Mouse (Mus musculus) ovary, postnatal 36 days (tissue): ENCODE measurements at regions not wholly inside any gene's neighbourhood (a gene's known extent, or its start where the extent isn't known, plus 50 kb on each side); places are given as distances from the start of the nearest gene placed in this dataset.
"Not testable (repeated sequence)": the region's sequence is repeated elsewhere in the genome, so short reads cannot be mapped to it uniquely, and the experiment has no call there.

Experiments
- DNase-seq: peaks from one replicate; pipeline ENCODE4 v3.0.0; 2022; ENCODE audit warnings: low spot score, mixed read lengths

GRCm38 (mm10) chr10:62055408-62055807 lies 76.5 kb upstream of the Col13a1 start:
- peak; percentile 35 for DNase-seq

DNA sequence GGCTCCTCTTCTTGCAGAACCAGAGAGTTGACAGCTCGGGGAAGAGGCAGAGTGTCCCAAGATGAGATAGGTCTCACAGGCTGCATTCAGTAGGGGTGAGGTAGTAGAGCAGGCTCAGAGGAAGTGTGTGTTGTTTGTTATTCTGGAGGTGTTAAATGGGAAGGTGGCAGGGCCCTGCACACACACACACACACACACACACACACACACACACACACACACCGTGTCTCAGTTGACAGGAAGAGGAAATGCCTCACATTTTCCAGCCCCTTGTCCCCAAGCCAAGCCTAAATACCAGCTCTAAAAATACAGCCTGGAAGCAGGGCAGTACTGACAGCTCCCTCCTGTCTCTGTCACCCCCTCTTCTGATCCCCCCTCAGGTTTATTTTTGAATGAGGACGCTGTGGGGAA lies 70.9 kb upstream of the Col13a1 start:
- no peak for DNase-seq

DNA sequence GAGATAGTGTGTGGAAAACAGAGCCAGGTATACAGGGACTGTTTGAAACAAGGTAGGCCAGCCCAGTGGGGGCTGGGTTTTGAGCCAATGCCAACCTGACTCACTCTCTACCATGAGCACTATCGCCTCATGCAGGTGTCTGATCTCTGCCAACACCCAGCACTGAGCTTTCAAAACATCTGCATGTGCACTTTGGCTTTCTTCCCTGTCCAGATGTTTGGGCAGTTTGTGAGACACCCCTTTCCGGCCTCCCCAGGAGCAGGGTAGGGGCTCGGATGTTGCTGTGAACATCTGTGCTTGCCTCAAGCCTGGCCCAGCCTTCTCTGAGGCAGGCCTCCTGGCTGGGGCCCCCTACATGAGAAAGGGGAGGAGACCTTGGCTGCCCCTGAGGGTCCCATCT lies 65.5 kb upstream of the Col13a1 start:
- DNase-seq: no peak

DNA sequence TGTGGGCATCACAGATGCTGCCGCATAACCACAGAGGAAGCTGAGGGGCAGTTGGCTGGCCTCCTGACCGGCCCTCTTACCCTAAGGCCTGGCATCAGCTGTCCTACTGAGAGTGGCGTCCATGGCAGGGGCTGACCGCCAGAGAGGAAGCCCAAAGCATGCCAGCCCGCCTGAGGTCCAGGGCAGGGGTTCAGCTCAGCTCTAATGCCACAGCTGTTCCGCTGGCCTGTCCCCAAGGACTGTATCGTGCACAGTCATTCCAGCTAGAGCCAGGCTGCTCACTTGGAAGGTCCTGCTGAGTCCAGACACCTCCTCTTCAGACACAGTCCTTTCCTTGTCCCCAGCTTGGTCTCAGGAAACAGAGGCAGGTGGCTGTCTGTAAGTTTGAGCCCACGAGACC lies 61.0 kb upstream of the Col13a1 start:
- DNase-seq: no peak

- DNase-seq: no peak
Measured at GRCm38 (mm10) chr10:62038656-62039055, 59.7 kb upstream of the Col13a1 start.

- DNase-seq: no peak
Measured at GRCm38 (mm10) chr10:62037402-62038199, 58.7 kb upstream of the Col13a1 start.

GRCm38 (mm10) chr10:62036815-62037214 lies 57.9 kb upstream of the Col13a1 start:
- no peak for DNase-seq

DNA sequence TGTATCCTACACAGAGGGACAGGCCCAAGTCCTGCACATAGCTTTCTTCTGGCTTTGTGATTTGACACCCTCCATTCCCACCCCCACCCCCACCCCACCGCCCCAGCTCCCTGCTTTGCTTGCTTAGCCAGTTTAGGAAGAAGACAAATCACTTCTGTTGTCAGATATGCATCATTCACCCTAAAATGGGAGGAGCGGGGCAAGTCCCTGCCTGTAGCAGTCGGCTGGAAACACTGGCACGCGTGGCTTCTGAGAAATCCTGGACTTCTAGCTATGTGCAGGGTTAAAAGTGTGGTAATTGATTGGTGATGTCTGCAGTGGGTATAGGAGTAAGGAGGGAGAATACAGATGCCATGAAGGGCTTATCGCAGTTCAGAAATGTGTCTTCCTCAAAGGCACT lies 55.4 kb upstream of the Col13a1 start:
- DNase-seq: no peak

DNA sequence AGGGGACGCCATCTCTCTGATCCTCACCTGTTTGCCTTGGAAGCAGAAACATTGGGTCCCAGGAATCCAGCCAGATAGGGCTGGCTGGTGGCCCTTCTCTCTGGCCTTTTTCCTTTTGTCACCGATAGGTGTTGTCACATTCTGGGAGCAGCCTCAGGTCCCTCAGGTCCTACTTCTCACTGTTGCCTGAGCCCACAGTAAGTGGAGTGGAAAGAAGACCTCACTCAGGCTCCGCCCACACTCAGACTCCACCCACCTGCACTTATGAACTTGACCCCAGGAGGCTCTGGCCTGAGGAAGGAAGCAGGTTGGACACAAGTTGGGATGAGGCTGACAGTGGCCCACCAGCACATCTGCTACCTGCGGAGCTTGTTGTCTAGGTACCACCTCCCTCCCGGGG lies 54.8 kb upstream of the Col13a1 start:
- DNase-seq: no peak

- not testable (repeated sequence) for DNase-seq
Measured at GRCm38 (mm10) chr10:62031986-62032385, 53.1 kb upstream of the Col13a1 start.

DNA sequence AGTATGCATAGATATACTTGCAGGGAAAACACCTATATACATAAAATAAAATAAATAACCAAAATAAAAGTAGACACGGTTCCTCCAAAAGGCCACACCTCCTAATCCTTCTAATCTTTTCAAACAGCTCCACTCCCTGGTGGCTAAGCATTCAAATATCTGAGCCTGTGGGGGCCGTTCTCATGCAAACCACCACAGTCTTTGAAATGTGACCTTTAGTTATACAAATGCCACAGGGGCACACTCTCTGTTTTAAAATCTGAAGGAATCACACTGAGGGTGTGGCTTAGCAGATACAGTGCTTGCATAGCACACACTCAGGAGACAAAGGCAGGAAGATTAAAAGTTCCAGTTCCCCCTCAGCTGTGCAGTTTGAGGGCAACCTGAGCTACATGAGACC lies 50.4 kb upstream of the Col13a1 start:
- DNase-seq: no peak
